Mouse (Mus musculus): ENCODE results near the gene Gm10401.

DNA sequence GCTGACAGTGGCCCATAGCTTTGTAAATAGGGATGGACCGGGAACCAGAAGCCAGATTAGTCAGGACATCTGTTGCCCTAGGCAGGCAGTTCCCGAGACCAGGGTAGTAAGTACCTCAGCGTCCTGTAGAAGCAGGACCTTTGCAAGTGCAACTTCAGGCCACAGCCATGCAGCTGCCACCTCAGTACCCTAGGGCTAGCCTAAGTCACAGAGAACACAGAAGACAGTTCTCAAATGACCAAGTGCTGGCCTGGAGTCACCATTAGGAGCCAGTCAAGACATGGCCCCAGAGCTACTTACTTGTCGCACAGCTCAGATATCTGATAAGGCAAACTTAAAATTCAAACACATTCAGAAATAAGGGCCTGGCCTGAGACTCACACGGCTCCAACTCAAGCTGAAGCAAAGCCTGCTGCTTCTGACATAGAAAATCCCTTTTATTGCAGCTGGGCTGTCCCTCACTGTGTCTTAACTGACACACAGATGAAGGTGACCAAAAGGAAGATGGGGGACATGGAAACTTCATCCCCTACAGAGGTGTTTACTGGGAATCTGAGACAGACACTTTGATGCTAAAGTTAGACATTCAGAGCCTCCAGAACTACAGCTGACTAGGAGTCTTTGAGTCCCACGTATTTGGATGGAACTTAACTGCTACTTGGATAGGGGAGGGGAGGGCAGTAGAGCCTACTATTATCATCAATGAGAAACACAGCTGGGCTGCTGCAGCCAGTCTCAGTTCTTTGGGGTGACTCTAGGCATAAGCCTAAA is 48.1 kb upstream of the Gm10401 start:
- TF ChIP-seq CTCF (IDR thresholded peaks at IDR 0.05) (no peak), EP300 (IDR thresholded peaks at IDR 0.05; ENCODE audit: insufficient read depth, low read depth, low read length) (no peak), POLR2A (IDR thresholded peaks at IDR 0.05; ENCODE audit: insufficient read depth, low read depth, low read length) (no peak)

All from heart, adult 2 months (tissue).